Mouse (Mus musculus) hindbrain, postnatal 0 days (tissue): ENCODE results near the gene Cldn18. TPM values are rescaled to one million over a fixed set of nuclear protein-coding genes. Genes with fewer than 3 reads are reported as not detected.

Experiments
- ATAC-seq: fragments of 200-750 bp; cut with Nextera tagmentation; 2 replicates; pipeline ENCODE4 v1.8.0; 2017; ENCODE audit warnings: mild to moderate bottlenecking, moderate TSS enrichment, moderate library complexity
- DNase-seq: peaks from one replicate; pipeline ENCODE4 v3.0.0-alpha.2; 2015; ENCODE audit warnings: low spot score
- H3K27ac ChIP-seq: fragments of 300-500 bp; sonication (generic); 2 replicates; pipeline ENCODE4 v1.5.1; 2014; ENCODE audit warnings: mild to moderate bottlenecking
- H3K27me3 ChIP-seq: fragments of 300-500 bp; sonication (generic); 2 replicates; pipeline ENCODE4 v1.6.1; 2014; ENCODE audit warnings: low read length, mixed read lengths; ENCODE audit not compliant: insufficient read depth
- H3K36me3 ChIP-seq: fragments of 300-500 bp; sonication (generic); 2 replicates; pipeline ENCODE4 v1.6.1; 2014; ENCODE audit warnings: low read length, mixed read lengths; ENCODE audit not compliant: insufficient read depth
- H3K4me1 ChIP-seq: fragments of 300-500 bp; sonication (generic); 2 replicates; pipeline ENCODE4 v1.6.1; 2014; ENCODE audit warnings: antibody characterized with exemption, low read length, mixed read lengths; ENCODE audit not compliant: insufficient read depth
- H3K4me2 ChIP-seq: fragments of 300-500 bp; sonication (generic); 2 replicates; pipeline ENCODE4 v1.6.1; 2014; ENCODE audit warnings: low read depth, mild to moderate bottlenecking, low read length, moderate library complexity, mixed read lengths
- H3K4me3 ChIP-seq: fragments of 300-500 bp; sonication (generic); 2 replicates; pipeline ENCODE4 v1.5.1; 2014; ENCODE audit warnings: low read length
- H3K9ac ChIP-seq: fragments of 300-500 bp; sonication (generic); replicated peaks from 2 replicates; pipeline ENCODE4 v1.6.1; 2014; ENCODE audit warnings: mild to moderate bottlenecking, low read length, moderate library complexity, mixed read lengths
- H3K9me3 ChIP-seq: fragments of 300-500 bp; sonication (generic); 2 replicates; pipeline ENCODE4 v1.6.1; 2016; ENCODE audit warnings: low read length, mixed read lengths
- CTCF ChIP-seq: IDR thresholded peaks from 2 replicates; pipeline ENCODE4 v1.5.1; 2016; ENCODE audit warnings: antibody characterized with exemption, control low read depth, low read depth
- WGBS: fragments of 180-500 bp; shearing (Covaris S2); extraction: QIAGEN DNeasy Blood & Tissue Kit; methylation state at CpG from one replicate; pipeline ENCODE4 v1.1.7; 2014; 5-methylcytosine and 5-hydroxymethylcytosine counted together
- polyA plus RNA-seq: library from polyadenylated mRNA; unstranded; fragments of >200 nt; fragmentation: Nextera tagmentation; extraction: Ambion mirVana; gene quantifications from 2 replicates; pipeline ENCODE4 v1.2.1, GENCODE M21; 2015
- total RNA-seq: library from RNA; depleted of rRNA; stranded (reverse); fragments of >200 nt; gene quantifications from 2 replicates; pipeline ENCODE4 v1.2.3, GENCODE M21; 2014; rRNA removed

Gene Cldn18
- total RNA-seq (not detected in 2 replicates), polyA plus RNA-seq (not detected in 2 replicates)

DNA sequence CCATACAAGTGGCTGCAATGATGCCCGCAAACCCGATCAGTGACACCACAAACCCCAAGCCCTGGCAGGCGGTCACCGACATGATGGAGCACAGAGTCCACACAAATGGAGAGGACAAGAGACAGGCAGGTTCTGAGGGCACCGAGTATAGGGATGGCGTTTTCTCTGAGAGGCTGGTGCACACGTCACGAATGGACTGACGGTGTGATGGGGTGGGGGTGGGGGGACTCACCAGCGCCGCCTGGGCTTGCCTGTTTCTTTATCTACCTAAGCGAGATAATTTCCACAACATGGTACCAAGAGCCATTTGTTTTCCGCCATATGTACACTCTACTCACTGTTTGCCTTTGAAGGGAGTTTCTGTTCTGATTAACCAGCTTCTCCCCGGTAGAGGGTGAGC, at the start of gene Cldn18:
Cldn18 (minus strand) TSS at position 134 of the 400 bp plus-strand sequence.
- DNase-seq (no peak), ATAC-seq (no peak)
- H3K9ac ChIP-seq, result no peak within 1 kb of the TSS
- WGBS, result 92% methylated on average over 14 of the region's 14 CpGs
- H3K27me3 ChIP-seq, result no peaks in the 10 kb centered on the region
- no peak within 1 kb of the TSS for H3K4me3 ChIP-seq
- TF ChIP-seq CTCF, result no peak
- H3K4me1 ChIP-seq, result no peaks in the 10 kb centered on the region
- no peak within 1 kb of the TSS for H3K27ac ChIP-seq
- no peaks in the 10 kb centered on the region for H3K9me3 ChIP-seq
- no peak within 1 kb of the TSS for H3K4me2 ChIP-seq
- H3K36me3 ChIP-seq, result no peaks in the 10 kb centered on the region

DNA sequence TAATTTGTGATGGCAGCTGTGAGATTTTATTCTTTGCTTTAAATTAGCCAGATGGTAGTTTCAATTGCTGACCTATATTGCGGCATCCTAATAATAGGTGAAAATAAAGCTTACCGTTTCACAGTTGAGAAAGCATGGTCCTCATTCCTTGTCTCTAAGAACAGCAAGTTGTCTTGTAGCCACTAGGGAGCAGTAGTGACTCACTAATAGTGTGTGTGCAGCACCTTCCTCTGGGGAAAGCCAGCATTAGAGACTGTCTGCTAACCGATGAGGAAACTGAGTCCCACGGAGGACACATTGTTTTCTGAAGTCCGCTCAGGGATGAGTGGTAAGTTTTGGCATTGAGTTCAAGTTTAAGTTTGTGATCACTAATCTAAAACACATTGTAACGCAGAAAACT, 46.5 kb upstream of the Cldn18 start:
- peak; percentile 76 for TF ChIP-seq CTCF
- ATAC-seq (no peak), DNase-seq (peak; percentile 72)
- WGBS, result 56% methylated on average over 6 of the region's 6 CpGs
- no peaks in the 10 kb centered on the region for H3K36me3 ChIP-seq
- H3K4me2 ChIP-seq, result no peak overlapping the region
- H3K4me3 ChIP-seq, result no peak overlapping the region
- H3K9me3 ChIP-seq, result no peaks in the 10 kb centered on the region
- H3K27ac ChIP-seq, result no peak overlapping the region
- no peak overlapping the region for H3K9ac ChIP-seq
- no peaks in the 10 kb centered on the region for H3K4me1 ChIP-seq
- no peaks in the 10 kb centered on the region for H3K27me3 ChIP-seq

GRCm38 (mm10) chr9:99750272-99750671, 33.2 kb upstream of the Cldn18 start:
- Histone ChIP-seq H3K9ac (no peak overlapping the region), H3K27ac (no peak overlapping the region), H3K27me3 (no peaks in the 10 kb centered on the region), H3K36me3 (no peaks in the 10 kb centered on the region), H3K4me3 (no peak overlapping the region), H3K9me3 (no peaks in the 10 kb centered on the region), H3K4me1 (no peaks in the 10 kb centered on the region), H3K4me2 (no peak overlapping the region)
- 88% methylated on average over 4 of the region's 4 CpGs for WGBS
- DNase-seq (no peak), ATAC-seq (no peak)
- TF ChIP-seq CTCF, result peak; percentile 46

- DNase-seq (no peak), ATAC-seq (no peak)
- H3K4me3 ChIP-seq, result no peak overlapping the region
- H3K4me1 ChIP-seq, result no peaks in the 10 kb centered on the region
- 88% methylated on average over 1 of the region's 1 CpGs for WGBS
- H3K9me3 ChIP-seq, result no peaks in the 10 kb centered on the region
- H3K9ac ChIP-seq, result no peak overlapping the region
- H3K4me2 ChIP-seq, result no peak overlapping the region
- no peaks in the 10 kb centered on the region for H3K27me3 ChIP-seq
- TF ChIP-seq CTCF, result no peak
- H3K27ac ChIP-seq, result no peak overlapping the region
- no peaks in the 10 kb centered on the region for H3K36me3 ChIP-seq
Observed at GRCm38 (mm10) chr9:99748279-99748678, 31.2 kb upstream of the Cldn18 start.

DNA sequence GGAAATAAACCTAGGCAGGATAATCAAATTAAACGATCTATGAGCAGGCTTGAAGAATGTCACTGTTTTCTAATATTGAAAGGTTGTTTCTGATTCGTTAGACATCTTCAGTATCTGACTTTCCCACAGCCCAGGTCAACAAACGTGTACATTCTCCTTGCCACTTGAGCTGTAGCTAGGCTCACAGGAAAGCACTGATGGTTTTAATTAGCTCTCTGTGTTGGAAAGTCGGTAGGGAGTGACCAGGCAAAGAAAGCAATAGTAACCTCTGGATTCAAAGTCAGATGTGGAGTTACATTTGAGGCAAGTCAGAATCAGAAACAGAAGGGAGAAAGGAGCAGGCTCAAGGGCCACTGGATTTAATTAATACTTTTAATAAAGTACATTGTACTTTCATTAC, 30.7 kb upstream of the Cldn18 start:
- H3K4me3 ChIP-seq, result no peak overlapping the region
- H3K4me2 ChIP-seq, result no peak overlapping the region
- no peak overlapping the region for H3K27ac ChIP-seq
- H3K9me3 ChIP-seq, result no peaks in the 10 kb centered on the region
- H3K36me3 ChIP-seq, result no peaks in the 10 kb centered on the region
- no peak overlapping the region for H3K9ac ChIP-seq
- ATAC-seq (no peak), DNase-seq (no peak)
- 62% methylated on average over 4 of the region's 4 CpGs for WGBS
- no peak for TF ChIP-seq CTCF
- no peaks in the 10 kb centered on the region for H3K4me1 ChIP-seq
- H3K27me3 ChIP-seq, result no peaks in the 10 kb centered on the region

DNA sequence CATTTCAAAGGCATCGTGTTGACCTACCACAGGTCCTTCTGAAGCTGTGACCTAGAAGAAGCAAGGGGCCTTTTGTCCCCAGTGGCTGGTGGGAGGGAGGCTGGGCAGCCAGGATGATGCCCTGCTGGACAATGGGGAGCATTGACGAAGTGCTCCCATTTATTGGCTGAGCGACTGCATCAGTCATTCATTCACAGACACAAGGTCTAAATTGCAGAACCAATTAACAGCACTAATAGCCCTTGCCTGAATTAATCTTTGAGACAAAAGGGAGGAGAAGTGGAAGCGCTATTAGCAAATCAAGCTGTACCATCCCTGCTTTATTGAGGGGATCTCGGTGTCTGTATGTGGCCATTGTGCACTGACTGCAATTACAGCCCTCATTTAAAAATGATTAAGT, 27.5 kb upstream of the Cldn18 start:
- Histone ChIP-seq H3K27me3 (no peaks in the 10 kb centered on the region), H3K27ac (no peak overlapping the region), H3K4me1 (no peaks in the 10 kb centered on the region), H3K9me3 (no peaks in the 10 kb centered on the region), H3K9ac (no peak overlapping the region), H3K36me3 (no peaks in the 10 kb centered on the region), H3K4me2 (0 out of 2 replicates have a peak overlapping the region, but pooled peaks have one; percentile 14), H3K4me3 (no peak overlapping the region)
- TF ChIP-seq CTCF, result no peak
- ATAC-seq (peak; percentile 70), DNase-seq (peak; percentile 33)
- 38% methylated on average over 5 of the region's 5 CpGs for WGBS

DNA sequence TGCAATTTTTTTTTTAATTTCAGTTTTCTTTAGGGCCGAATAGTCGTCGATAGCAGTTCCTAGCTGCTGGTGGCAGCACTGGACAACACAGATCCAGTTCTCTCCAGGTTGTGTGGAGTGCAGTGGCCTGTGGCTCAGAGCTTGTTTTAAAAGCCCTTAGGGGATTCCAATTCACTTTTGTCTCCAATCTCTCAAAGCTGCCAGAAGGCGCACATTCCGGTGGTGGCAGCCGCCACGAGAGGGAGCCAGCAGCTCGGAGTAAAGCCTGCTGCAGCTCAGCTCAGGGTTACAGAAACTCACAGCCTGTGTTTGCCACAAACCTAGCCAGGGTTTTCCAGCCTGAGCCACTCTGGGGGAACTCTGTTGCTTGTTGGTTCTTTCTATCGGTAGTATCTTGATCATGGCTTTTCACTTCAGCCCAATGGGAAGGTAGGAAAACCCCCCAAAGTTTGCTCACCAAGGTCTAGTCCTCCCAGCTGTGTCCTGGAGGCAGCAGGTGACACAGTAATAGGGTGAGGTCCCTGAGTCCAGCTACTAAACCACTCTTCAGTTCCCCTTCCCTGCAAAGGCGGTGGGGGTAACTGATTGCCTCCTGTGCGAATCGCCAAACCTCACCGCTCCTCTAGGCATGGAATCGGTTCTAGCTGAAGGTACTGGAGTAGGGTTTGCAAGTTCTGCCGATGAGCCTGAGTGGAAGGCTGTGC, 13.0 kb upstream of the Cldn18 start:
- DNase-seq (peak; percentile 91), ATAC-seq (peak; percentile 77)
- Histone ChIP-seq H3K27ac (no peak overlapping the region), H3K27me3 (no peaks in the 10 kb centered on the region), H3K4me1 (no peaks in the 10 kb centered on the region), H3K36me3 (no peaks in the 10 kb centered on the region), H3K4me3 (no peak overlapping the region), H3K4me2 (no peak overlapping the region), H3K9me3 (no peaks in the 10 kb centered on the region), H3K9ac (no peak overlapping the region)
- TF ChIP-seq CTCF, result peak; percentile 90
- WGBS, result 36% methylated on average over 15 of the region's 15 CpGs
